Mouse (Mus musculus) ES-Bruce4 (cell line): Measurements from ENCODE around the gene Ankrd17.

Source experiments
- CTCF ChIP-seq: IDR thresholded peaks from one replicate; pipeline ENCODE4 v1.8.1; 2011; ENCODE audit warnings: low read depth, low read length
- EP300 ChIP-seq: IDR thresholded peaks from 2 replicates; pipeline ENCODE4 v1.6.1; 2011; ENCODE audit warnings: low read depth, low read length; ENCODE audit not compliant: insufficient read depth
- POLR2A ChIP-seq: IDR thresholded peaks from one replicate; pipeline ENCODE4 v1.8.1; 2011; ENCODE audit warnings: low read length; ENCODE audit not compliant: insufficient read depth

DNA sequence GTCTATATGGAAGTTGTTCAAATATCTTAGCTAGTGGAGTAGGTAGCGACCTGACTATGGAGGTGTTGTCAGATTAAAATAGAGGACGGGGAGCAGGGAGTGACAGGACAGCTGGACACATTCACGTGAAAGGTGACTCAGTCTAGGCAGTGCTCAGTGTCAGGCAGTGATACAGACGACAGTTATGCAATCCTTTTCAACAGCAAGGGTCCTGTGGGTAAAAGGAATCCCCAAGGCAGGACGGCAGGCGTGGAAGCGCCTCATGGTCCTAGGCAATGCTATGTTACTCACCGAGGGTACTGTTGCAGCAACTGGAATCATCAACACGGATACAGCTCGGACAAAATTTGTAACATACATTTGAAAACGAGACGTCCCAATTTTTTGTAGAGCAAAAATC is 149.2 kb downstream of the Ankrd17 start:
- TF ChIP-seq CTCF = no peak
- TF ChIP-seq POLR2A = no peak
- TF ChIP-seq EP300 = no peak
